Mouse (Mus musculus): Measurements from ENCODE around the gene Usf1.

Gene Usf1

GRCm38 (mm10) chr1:171452923-171453322, 41.8 kb downstream of the Usf1 start:
- no peak for DNase-seq (ENCODE audit: low read depth, low spot score)

- no peak for DNase-seq (ENCODE audit: low read depth, low spot score)
Observed at GRCm38 (mm10) chr1:171454926-171455325, 43.8 kb downstream of the Usf1 start.

GRCm38 (mm10) chr1:171457568-171457967, 46.5 kb downstream of the Usf1 start:
- DNase-seq (ENCODE audit: low read depth, low spot score), result no peak

GRCm38 (mm10) chr1:171459791-171460190, 48.7 kb downstream of the Usf1 start:
- no peak for DNase-seq (ENCODE audit: low read depth, low spot score)

- DNase-seq (ENCODE audit: low read depth, low spot score), result no peak
Observed at GRCm38 (mm10) chr1:171460551-171461503, 49.7 kb downstream of the Usf1 start.

GRCm38 (mm10) chr1:171463133-171463532, 52.0 kb downstream of the Usf1 start:
- no peak for DNase-seq (ENCODE audit: low read depth, low spot score)

GRCm38 (mm10) chr1:171465749-171466412, 54.8 kb downstream of the Usf1 start:
- DNase-seq (ENCODE audit: low read depth, low spot score), result no peak

GRCm38 (mm10) chr1:171466565-171466964, 55.5 kb downstream of the Usf1 start:
- no peak for DNase-seq (ENCODE audit: low read depth, low spot score)

Measured in retina, adult 2 months (tissue).